Mouse (Mus musculus) testis, adult 2 months (tissue): Measurements from ENCODE around the gene Abca7. TPM values are rescaled to one million over a fixed set of nuclear protein-coding genes. Genes with fewer than 3 reads are reported as not detected.
"Not testable (repeated sequence)": the region's sequence is repeated elsewhere in the genome, so short reads cannot be mapped to it uniquely, and the experiment has no call there.

Experiments used
- H3K27ac ChIP-seq: fragments of 200-500 bp; 2 replicates; pipeline ENCODE4 v1.5.1; 2012; ENCODE audit warnings: low read depth, low read length; ENCODE audit not compliant: control insufficient read depth, insufficient read depth
- H3K27me3 ChIP-seq: fragments of 200-500 bp; 2 replicates; pipeline ENCODE4 v1.6.1; 2012; ENCODE audit warnings: mild to moderate bottlenecking, low read length, moderate library complexity; ENCODE audit not compliant: control insufficient read depth, insufficient read depth
- H3K36me3 ChIP-seq: fragments of 200-500 bp; 2 replicates; pipeline ENCODE4 v1.6.1; 2012; ENCODE audit warnings: mild to moderate bottlenecking, low read length; ENCODE audit not compliant: control insufficient read depth, insufficient read depth
- H3K4me1 ChIP-seq: fragments of 200-500 bp; 2 replicates; pipeline ENCODE4 v1.6.1; 2012; ENCODE audit warnings: low read length; ENCODE audit not compliant: control insufficient read depth, insufficient read depth
- H3K4me3 ChIP-seq: fragments of 200-500 bp; 2 replicates; pipeline ENCODE4 v1.5.1; 2012; ENCODE audit warnings: low read depth, mild to moderate bottlenecking, low read length, moderate library complexity, mixed read lengths; ENCODE audit not compliant: control insufficient read depth
- CTCF ChIP-seq: fragments of 200-500 bp; IDR thresholded peaks from 2 replicates; pipeline ENCODE4 v1.5.1; 2012; ENCODE audit warnings: low read depth, mild to moderate bottlenecking, inconsistent platforms, low read length, moderate library complexity; ENCODE audit not compliant: control insufficient read depth, insufficient read depth, insufficient replicate concordance
- POLR2A ChIP-seq: fragments of 200-500 bp; IDR thresholded peaks from 2 replicates; pipeline ENCODE4 v1.6.1; 2012; ENCODE audit warnings: low read depth, mild to moderate bottlenecking, inconsistent platforms, low read length, moderate library complexity; ENCODE audit not compliant: control insufficient read depth
- polyA plus RNA-seq: library from polyadenylated mRNA; depleted of rRNA; stranded (reverse); fragments of >200 nt; gene quantifications from 2 replicates; pipeline ENCODE4 v1.2.3, GENCODE M21; 2012

The Abca7 gene
- polyA plus RNA-seq, 1 experiment, result 2.2 TPM

GRCm38 (mm10) chr10:80030736-80031135 lies 34.4 kb downstream of the Abca7 start:
- H3K27ac ChIP-seq, result no peak overlapping the region
- no peaks in the 10 kb centered on the region for H3K27me3 ChIP-seq
- peaks cover 14% of the 10 kb centered on the region for H3K4me1 ChIP-seq
- H3K36me3 ChIP-seq, result no peaks in the 10 kb centered on the region
- no peak overlapping the region for H3K4me3 ChIP-seq
- TF ChIP-seq POLR2A (no peak), CTCF (no peak)

DNA sequence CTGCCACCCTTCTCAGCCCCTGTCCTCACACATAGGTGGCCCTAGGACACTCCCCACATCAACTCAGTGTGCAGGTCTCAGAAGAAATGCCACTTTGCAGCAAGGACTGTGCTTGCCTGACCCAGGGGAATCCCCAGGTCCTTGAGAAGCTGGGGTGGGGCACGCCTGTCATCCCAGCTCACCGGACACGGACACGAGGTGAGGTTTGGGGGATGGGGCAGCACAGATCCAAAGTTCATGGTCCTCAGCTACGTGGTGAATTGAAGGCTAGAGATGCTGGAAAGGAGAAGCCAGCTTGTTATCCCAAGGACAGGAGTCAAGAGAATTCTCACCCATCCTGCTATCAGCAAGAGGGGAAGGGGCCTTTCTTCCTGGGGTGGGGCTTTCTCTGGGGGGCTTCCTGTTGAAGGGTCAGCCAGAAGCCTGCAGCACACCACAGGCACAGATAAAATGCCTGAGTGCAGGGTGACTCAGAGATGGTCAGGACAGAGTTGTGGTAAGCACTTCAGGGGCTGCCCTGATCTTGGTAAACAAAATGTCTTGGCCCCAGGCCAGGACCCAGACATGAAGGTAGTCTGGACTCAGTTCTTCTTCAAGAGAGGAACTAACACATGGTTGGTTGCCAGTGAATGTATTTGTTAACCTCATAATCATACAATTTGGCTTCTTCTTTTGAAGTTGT lies 36.6 kb downstream of the Abca7 start:
- Histone ChIP-seq H3K27ac (no peak overlapping the region), H3K27me3 (no peaks in the 10 kb centered on the region), H3K4me1 (peaks cover 9% of the 10 kb centered on the region), H3K36me3 (no peaks in the 10 kb centered on the region), H3K4me3 (no peak overlapping the region)
- no peak for TF ChIP-seq CTCF
- no peak for TF ChIP-seq POLR2A

DNA sequence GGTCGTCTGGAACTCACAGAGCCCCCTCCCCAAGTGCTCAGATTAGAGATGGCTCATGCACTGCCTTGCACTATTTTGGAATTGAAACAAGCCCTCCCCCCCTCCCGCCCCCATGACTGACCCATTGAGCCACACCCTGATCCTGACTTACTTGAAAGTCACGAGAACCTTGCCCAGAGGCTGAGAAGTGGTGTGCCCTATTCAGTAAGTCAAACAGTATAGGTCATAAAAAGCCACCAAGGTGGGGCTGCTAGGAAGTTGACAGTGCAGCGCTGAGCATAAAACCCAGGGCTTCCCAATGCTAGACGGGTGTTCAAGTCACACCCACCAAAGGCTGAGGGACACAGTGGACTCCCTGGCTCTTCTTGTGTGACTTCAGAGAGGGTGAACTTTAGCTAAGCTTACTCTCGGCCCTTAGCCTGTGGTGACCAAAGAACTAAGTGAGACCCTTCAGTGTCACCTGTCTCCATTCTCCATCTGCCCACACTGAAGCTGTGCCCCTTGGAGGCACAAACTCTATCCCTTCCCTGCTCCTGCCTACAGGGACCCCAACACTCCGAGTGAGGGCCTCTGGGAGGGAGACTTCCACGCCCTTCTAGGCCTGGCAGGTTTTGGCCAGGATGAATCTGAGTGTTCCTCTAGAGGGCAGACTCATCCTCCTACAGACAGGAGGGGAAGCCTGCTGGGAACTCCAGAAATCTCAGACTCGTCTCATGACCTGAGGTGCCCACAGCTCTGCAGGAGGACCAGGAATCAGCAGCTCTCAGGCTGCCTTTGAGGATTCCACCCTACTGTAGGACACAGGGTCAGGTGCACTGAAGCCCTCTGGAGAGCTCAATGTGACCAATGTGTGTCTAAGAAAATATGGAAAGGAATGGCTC lies 37.5 kb downstream of the Abca7 start:
- TF ChIP-seq POLR2A (no peak), CTCF (peak; percentile 31; the same call in 1 of the 2 replicates)
- H3K27ac ChIP-seq, result peak overlapping the region; percentile 37; the same call in 1 of the 2 replicates
- no peaks in the 10 kb centered on the region for H3K27me3 ChIP-seq
- no peaks in the 10 kb centered on the region for H3K36me3 ChIP-seq
- H3K4me3 ChIP-seq, result no peak overlapping the region
- peaks cover 8% of the 10 kb centered on the region for H3K4me1 ChIP-seq

DNA sequence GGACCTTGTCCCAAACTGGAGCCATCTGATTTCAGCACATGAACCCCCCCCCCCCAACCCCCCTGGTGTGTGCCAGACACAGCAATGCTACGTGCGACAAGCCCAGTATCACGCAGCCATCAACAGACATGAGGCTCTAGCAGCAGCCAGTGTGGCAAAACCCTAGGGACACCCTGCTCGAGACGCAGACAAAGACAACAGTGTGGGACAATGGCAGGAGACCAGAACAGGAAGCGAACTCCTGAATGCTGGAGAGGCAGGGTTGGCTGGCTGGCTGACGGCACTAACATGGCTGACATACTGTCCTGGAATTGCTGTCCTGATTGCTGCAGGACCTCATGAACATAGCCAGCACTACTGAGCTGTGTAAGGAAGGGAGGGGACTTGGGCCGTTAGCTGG lies 38.9 kb downstream of the Abca7 start:
- Histone ChIP-seq H3K4me3 (no peak overlapping the region), H3K27ac (no peak overlapping the region), H3K27me3 (no peaks in the 10 kb centered on the region), H3K36me3 (no peaks in the 10 kb centered on the region), H3K4me1 (peaks cover 7% of the 10 kb centered on the region)
- TF ChIP-seq POLR2A, result no peak

DNA sequence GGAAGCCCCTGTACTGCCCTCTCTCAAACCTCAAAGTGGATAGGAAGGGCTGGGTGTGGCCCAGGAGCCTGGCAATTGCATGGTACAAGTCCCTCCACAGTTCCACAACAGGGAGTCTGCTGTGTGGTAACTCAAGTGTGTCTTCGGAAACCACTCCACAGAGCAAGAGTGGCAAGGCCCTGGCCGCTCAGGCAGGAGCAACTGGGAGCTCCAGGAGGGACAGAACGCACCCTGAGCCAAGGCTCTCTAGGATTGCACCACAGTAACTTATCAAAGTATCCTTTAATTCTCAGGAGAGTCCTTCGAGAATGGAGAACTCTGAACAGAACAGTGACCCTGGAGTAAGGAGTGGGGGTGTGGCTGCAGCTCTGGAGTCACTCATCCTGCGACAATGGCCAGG lies 39.4 kb downstream of the Abca7 start:
- Histone ChIP-seq H3K27me3 (no peaks in the 10 kb centered on the region), H3K27ac (no peak overlapping the region), H3K4me3 (no peak overlapping the region), H3K4me1 (peaks cover 7% of the 10 kb centered on the region), H3K36me3 (no peaks in the 10 kb centered on the region)
- no peak for TF ChIP-seq POLR2A
- TF ChIP-seq CTCF, result no peak

- TF ChIP-seq CTCF (no peak), POLR2A (no peak)
- H3K4me3 ChIP-seq, result no peak overlapping the region
Measured at GRCm38 (mm10) chr10:80036832-80037231, 40.5 kb downstream of the Abca7 start.

DNA sequence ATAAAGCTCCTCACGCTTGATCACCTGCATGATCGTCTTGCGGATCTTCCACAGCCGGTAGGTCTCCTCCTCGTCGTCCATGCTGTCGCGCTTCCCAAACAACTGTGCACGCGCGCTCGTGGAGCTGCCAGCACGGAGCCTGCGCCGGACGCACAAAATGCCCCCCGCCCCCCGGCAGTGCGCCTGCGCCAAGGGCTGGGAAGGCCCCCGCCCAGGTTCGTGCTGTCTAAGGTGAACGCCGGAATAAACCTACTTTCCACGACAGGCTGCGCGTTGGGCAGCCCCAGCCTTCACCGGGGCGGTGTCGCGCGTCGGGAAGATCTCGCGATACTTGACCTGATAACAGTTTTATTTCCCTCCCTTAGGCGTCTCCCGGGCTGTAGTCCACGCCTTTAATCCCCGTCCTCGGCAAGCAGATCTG lies 43.3 kb downstream of the Abca7 start, which contains the start of gene Polr2e:
Gene Polr2e, minus strand, starts transcription at position 237 of the 421 bp plus-strand sequence.
- peak; percentile 89 for TF ChIP-seq POLR2A
- no peak for TF ChIP-seq CTCF
- H3K4me3 ChIP-seq, result peak within 1 kb of the TSS; percentile 92
- H3K27me3 ChIP-seq, result no peaks in the 10 kb centered on the region
- peaks cover 7% of the 10 kb centered on the region for H3K4me1 ChIP-seq
- peak within 1 kb of the TSS; percentile 77 for H3K27ac ChIP-seq
- no peaks in the 10 kb centered on the region for H3K36me3 ChIP-seq

More at GRCm38 (mm10) chr10:80036832-80037231, 40.5 kb downstream of the Abca7 start:
- Histone ChIP-seq H3K27me3 (no peaks in the 10 kb centered on the region), H3K36me3 (no peaks in the 10 kb centered on the region), H3K4me1 (peaks cover 7% of the 10 kb centered on the region), H3K27ac (no peak overlapping the region)

DNA sequence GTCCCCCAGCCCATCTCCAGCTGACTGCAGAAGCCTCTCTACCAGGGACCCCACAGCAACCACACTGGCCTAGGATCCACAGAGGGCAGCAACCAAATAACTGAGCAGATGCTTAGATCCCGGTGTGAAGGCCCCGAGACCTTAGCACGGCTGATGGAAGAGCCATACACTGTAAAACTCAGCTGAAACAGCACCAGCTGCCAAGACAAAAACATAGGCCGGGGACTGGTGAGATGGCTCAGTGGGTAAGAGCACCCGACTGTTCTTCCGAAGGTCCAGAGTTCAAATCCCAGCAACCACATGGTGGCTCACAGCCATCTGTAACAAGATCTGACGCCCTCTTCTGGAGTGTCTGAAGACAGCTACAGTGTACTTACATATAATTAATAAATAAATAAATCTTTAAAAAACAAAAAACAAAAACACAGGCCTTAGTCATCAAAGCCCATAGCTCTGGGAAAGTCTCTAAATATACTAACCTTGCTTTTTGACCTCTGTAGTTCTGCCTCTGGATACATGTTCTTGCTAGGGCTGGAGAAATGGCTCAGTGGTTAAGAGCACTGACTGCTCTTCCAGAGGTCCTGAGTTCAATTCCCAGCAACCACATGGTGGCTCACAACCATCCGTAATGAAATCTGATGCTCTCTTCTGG lies 45.2 kb downstream of the Abca7 start:
- H3K27ac ChIP-seq, H3K36me3 ChIP-seq, H3K27me3 ChIP-seq, H3K4me1 ChIP-seq, H3K4me3 ChIP-seq: not testable (repeated sequence)
